Mouse (Mus musculus) cortical plate, adult 2 months (tissue): ENCODE results near the gene Cd164l2. TPM values are rescaled to one million over a fixed set of nuclear protein-coding genes. Genes with fewer than 3 reads are reported as not detected.

Source experiments
- H3K27ac ChIP-seq: fragments of 200-500 bp; 2 replicates; pipeline ENCODE4 v1.5.1; 2012; ENCODE audit warnings: low read length, control low read depth, inconsistent platforms; ENCODE audit not compliant: insufficient read depth
- H3K4me1 ChIP-seq: fragments of 200-500 bp; 2 replicates; pipeline ENCODE4 v1.6.1; 2011; ENCODE audit warnings: low read length; ENCODE audit not compliant: control insufficient read depth, insufficient read depth
- H3K4me3 ChIP-seq: fragments of 200-500 bp; 2 replicates; pipeline ENCODE4 v1.5.1; 2011; ENCODE audit warnings: mild to moderate bottlenecking, low read length, control low read depth; ENCODE audit not compliant: insufficient read depth
- CTCF ChIP-seq: fragments of 200-500 bp; IDR thresholded peaks from 2 replicates; pipeline ENCODE4 v1.5.1; 2011; ENCODE audit warnings: mild to moderate bottlenecking, control low read depth, low read length; ENCODE audit not compliant: insufficient read depth; ENCODE audit errors: extremely low read depth
- POLR2A ChIP-seq: fragments of 200-500 bp; IDR thresholded peaks from 2 replicates; pipeline ENCODE4 v1.6.1; 2011; ENCODE audit warnings: mild to moderate bottlenecking, low read length, control low read depth; ENCODE audit not compliant: insufficient read depth; ENCODE audit errors: extremely low read depth
- polyA plus RNA-seq: library from polyadenylated mRNA; depleted of rRNA; stranded (reverse); fragments of >200 nt; gene quantifications from 2 replicates; pipeline ENCODE4 v1.2.3, GENCODE M21; 2012

The Cd164l2 gene
- polyA plus RNA-seq, 1 experiment = 11.9 TPM

DNA sequence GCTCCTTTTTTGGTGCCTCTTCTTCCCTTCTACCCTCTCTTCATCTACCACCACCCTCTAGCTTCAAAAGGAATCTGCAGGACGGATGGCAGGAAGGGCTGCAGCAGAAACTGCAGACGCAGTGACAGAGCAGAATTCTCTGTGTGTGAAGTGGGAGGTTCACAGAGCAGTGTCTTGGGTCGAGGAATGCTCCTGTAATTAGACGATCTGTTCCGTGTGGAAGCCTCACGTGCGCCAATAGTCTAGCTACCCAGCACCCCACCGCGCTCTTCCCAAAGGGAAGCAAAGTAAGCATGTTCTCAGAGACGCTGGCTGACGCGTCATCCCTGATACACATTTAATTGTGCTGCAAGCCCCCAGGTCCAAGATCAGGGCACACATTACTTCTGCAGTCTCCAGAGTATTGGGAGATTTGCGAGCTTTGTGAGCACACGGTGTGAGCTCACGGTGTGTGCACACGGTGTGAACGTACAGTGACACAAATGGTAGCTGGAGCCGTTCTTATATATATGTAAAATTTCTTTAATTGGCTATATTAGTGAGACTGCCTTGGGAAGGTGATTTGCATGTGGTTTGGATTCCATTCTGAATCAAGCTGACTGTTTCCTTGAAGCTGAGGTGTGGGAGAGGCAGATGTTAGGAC is 35.0 kb upstream of the Cd164l2 start:
- peak; percentile 50; the same call in 1 of the 2 replicates for TF ChIP-seq POLR2A
- TF ChIP-seq CTCF = no peak
- Histone ChIP-seq H3K4me1 (peaks cover 7% of the 10 kb centered on the region), H3K27ac (no peak overlapping the region), H3K4me3 (peak overlapping the region; percentile 14; the same call in 1 of the 2 replicates)

- no peak overlapping the region for H3K4me3 ChIP-seq
- TF ChIP-seq POLR2A (no peak), CTCF (no peak)
- H3K27ac ChIP-seq = no peak overlapping the region
- peaks cover 7% of the 10 kb centered on the region for H3K4me1 ChIP-seq
Observed at GRCm38 (mm10) chr4:133178305-133178704, 33.6 kb upstream of the Cd164l2 start.

GRCm38 (mm10) chr4:133179258-133179657 is 32.7 kb upstream of the Cd164l2 start:
- H3K4me3 ChIP-seq = no peak overlapping the region
- no peak overlapping the region for H3K27ac ChIP-seq
- peaks cover 7% of the 10 kb centered on the region for H3K4me1 ChIP-seq
- TF ChIP-seq POLR2A = no peak
- no peak for TF ChIP-seq CTCF

DNA sequence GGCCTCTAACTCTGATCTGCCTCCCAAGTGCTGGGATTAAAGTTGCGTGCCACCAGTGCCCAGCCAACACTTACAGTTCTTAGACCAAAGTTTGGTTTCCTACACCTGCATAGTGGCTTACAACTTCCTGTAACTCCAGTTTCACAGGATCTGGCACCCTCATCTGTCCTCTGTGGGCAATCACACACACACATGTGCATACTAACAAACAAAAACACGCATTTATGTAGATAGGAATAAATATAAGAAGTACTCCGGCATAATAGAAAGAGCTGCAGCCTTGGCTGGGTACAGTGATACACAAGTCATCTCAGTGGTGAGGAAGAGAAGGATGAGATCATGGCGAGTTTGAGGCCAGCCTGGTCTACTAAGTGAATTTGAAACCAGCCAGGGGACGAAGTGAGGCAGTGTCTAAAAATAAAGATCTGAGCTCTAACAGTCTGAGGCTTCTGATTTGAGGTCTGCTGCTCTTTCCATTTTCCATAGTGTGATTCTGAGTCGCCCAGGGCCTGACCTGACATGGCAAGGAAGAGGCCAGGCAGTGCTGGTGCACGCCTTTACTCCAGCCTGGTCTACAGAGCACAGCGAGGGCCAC is 29.4 kb upstream of the Cd164l2 start:
- H3K4me1 ChIP-seq = no peaks in the 10 kb centered on the region
- no peak overlapping the region for H3K4me3 ChIP-seq

GRCm38 (mm10) chr4:133184031-133184897 is 27.7 kb upstream of the Cd164l2 start:
- Histone ChIP-seq H3K4me3 (no peak overlapping the region), H3K27ac (no peak overlapping the region), H3K4me1 (no peaks in the 10 kb centered on the region)
- no peak for TF ChIP-seq CTCF
- TF ChIP-seq POLR2A = no peak

More for the DNA sequence above, 29.4 kb upstream of the Cd164l2 start:
- TF ChIP-seq CTCF = no peak
- TF ChIP-seq POLR2A = no peak
- H3K27ac ChIP-seq = no peak overlapping the region

DNA sequence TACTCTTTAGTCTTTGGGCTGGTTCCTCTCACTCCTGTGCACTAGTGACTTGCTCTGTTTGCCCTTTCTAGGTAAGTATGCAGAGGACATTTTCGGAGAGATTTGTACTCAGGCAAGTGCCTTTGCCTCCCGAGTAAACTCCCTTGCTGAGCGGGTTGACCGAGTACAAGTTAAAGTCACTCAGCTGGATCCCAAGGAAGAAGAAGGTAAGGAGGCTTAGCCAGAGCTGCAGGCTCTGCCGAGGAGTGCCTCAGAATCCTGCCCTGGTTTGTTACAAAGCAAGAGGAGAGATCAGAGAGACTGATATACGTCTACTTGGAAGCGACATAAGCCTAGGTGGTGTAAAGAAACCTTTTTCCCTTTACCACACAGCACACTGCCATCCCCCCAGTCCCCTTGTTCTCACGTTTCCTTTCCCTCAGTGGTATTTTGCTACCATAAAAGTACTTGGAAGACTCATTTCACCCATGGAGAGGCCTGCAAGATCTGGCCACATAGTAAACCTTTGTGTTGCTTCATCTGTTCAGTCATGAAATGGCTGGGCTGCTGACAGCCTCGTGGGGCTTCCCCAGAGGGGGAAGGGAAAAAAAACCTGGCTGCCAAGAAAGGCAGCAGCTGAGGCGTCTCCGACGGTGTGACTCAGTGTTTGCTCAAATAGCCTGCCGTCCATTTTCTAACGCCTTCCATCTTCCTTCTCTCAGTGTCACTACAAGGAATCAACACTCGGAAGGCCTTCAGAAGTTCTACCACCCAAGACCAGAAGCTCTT is 26.8 kb upstream of the Cd164l2 start:
- Histone ChIP-seq H3K4me3 (no peak overlapping the region), H3K27ac (no peak overlapping the region), H3K4me1 (no peaks in the 10 kb centered on the region)
- TF ChIP-seq CTCF (no peak), POLR2A (no peak)

DNA sequence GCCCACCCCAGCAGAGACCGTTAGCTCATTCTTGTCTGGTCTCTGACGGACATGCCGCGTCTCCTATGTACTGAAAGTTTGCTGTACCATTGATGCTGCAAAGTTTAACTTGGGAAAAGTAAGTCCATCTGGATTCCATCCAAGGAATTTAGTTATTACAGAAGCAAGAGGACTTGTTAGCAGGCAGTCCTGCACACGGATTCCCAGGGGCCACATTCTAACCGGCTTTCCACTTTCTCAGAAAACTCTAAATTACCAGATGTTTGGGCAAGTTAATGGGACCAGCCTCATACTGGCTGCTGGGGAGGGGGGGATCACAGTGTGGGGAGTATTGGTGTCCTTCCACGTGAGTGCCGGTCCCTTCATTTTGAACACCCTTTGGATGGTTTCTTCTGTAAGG is 26.0 kb upstream of the Cd164l2 start:
- Histone ChIP-seq H3K27ac (no peak overlapping the region), H3K4me1 (no peaks in the 10 kb centered on the region)
- TF ChIP-seq CTCF (no peak), POLR2A (no peak)

GRCm38 (mm10) chr4:133186856-133187255 is 25.1 kb upstream of the Cd164l2 start:
- no peak overlapping the region for H3K4me3 ChIP-seq
- no peak for TF ChIP-seq CTCF
- TF ChIP-seq POLR2A = no peak
- H3K27ac ChIP-seq = no peak overlapping the region

More for the DNA sequence above, 26.0 kb upstream of the Cd164l2 start:
- H3K4me3 ChIP-seq = no peak overlapping the region

DNA sequence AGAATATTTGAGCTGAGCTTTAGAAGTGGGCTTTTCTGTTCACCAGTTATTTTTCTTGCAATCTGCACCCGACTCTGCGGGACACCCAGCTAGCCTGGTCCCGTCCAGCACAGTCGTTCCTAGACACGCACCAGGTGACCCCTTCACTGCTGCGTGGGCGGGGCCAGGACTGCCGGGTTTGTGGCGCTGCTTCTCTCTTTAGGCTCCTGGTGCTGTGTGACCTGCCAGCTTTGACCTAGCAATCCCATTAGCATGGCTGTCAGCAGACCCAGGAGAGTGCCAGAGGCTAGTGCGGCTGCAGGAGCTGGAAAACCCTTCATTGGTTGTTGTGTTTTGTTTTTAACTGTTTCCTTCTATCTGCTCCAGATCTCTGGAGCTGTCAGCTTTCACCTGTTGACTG is 22.5 kb upstream of the Cd164l2 start:
- no peak overlapping the region for H3K4me3 ChIP-seq
- no peaks in the 10 kb centered on the region for H3K4me1 ChIP-seq
- no peak overlapping the region for H3K27ac ChIP-seq
- TF ChIP-seq POLR2A (no peak), CTCF (no peak)

More at GRCm38 (mm10) chr4:133186856-133187255, 25.1 kb upstream of the Cd164l2 start:
- H3K4me1 ChIP-seq = no peaks in the 10 kb centered on the region
